Mouse (Mus musculus): ENCODE results near the gene Tssc4. TPM values are rescaled to one million over a fixed set of nuclear protein-coding genes. Genes with fewer than 3 reads are reported as not detected.

Gene Tssc4
- polyA plus RNA-seq, 1 experiment: 38.8 TPM

DNA sequence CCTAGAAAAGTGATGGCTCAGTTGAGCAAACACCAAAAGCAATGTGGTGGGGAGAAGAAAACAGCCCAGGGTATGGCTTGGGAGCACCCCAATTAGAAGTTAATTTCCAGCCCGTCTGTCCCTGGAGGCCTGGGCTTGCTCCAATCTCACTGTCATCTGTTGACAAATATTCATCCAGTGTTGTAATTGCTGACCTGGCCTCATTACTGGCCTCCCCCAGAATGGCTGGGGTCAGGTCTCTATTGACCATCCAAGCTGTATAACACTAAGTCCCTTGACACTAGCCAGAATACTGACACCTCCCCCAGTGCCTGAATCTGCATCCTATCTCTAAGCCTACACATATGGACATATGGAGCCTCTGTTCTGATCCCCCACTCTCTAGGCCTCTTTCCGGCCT, 8.3 kb downstream of the Tssc4 start:
- Histone ChIP-seq H3K4me3 (ENCODE audit: insufficient read depth, low read length) (no peak overlapping the region), H3K4me1 (ENCODE audit: control insufficient read depth, insufficient read depth, low read length) (no peaks in the 10 kb centered on the region), H3K27ac (ENCODE audit: insufficient read depth, low read length) (no peak overlapping the region)
- TF ChIP-seq POLR2A (IDR thresholded peaks at IDR 0.05; ENCODE audit: low read depth, low read length): no peak
- no peak for TF ChIP-seq CTCF (IDR thresholded peaks at IDR 0.05; ENCODE audit: borderline replicate concordance, insufficient read depth, low read length)

DNA sequence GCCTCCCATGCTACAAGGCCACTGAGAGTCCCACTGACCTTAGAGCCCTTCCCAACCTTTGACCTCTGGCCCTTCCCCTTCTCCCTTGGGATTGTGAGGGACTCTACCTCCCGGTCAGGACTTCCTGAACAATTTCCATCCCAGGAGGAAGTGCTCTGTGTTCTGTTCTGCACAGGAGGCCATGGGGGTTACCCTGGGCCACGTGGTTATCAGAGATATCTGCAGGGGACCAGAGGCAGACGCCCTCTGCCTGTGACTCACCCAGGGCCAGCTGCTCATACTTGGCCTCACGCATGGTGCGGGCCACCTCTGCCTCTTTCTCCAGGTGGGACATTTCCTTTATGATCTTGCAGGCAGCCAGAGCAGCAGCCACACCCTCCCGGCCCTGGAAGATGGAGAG, 13.0 kb downstream of the Tssc4 start:
- Histone ChIP-seq H3K4me3 (ENCODE audit: insufficient read depth, low read length) (no peak overlapping the region), H3K27ac (ENCODE audit: insufficient read depth, low read length) (no peak overlapping the region), H3K4me1 (ENCODE audit: control insufficient read depth, insufficient read depth, low read length) (no peaks in the 10 kb centered on the region)
- TF ChIP-seq CTCF (IDR thresholded peaks at IDR 0.05; ENCODE audit: borderline replicate concordance, insufficient read depth, low read length) (no peak), POLR2A (IDR thresholded peaks at IDR 0.05; ENCODE audit: low read depth, low read length) (no peak)

DNA sequence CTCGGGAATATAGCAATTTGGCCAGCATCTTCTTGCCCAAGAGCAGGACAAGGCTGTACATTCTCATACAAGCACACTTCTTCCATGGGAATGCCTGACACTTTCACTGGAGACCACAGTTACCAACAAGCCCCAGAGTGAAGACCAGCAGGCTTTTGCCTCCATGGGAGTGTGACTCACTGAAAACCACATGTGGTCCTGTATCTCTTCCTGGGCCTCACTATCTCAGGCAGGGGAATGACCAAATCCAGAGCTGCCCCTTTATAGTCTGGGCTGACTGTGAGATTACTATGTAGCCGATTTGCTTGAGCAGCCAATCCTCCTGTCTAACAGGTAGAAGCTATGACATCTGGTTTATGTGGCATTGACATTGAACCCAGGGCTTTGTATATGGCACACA, 14.7 kb downstream of the Tssc4 start:
- Histone ChIP-seq H3K4me1 (ENCODE audit: control insufficient read depth, insufficient read depth, low read length) (no peaks in the 10 kb centered on the region), H3K27ac (ENCODE audit: insufficient read depth, low read length) (no peak overlapping the region), H3K4me3 (ENCODE audit: insufficient read depth, low read length) (no peak overlapping the region)
- no peak for TF ChIP-seq CTCF (IDR thresholded peaks at IDR 0.05; ENCODE audit: borderline replicate concordance, insufficient read depth, low read length)

DNA sequence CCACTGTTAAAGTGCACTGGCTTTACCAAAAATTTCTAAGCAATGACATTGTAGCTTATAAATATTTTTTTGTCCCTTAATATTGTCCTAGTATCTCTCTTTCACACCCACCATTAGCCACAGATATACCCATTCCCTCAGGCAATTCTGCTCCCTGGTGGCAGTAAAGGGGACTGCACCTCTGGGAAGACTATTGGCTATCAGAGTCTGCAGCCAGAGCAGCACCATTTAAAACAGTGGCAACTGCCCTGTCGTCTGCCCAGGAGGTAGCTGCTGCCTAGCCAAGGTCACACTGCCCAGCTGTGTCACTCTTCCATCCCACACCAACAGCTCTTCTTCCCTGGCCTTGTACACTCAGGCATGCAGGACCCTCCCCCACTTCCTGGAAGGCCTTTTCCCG, 17.3 kb downstream of the Tssc4 start:
- Histone ChIP-seq H3K27ac (ENCODE audit: insufficient read depth, low read length) (no peak overlapping the region), H3K4me3 (ENCODE audit: insufficient read depth, low read length) (no peak overlapping the region), H3K4me1 (ENCODE audit: control insufficient read depth, insufficient read depth, low read length) (no peaks in the 10 kb centered on the region)
- TF ChIP-seq CTCF (IDR thresholded peaks at IDR 0.05; ENCODE audit: borderline replicate concordance, insufficient read depth, low read length) (peak; percentile 29; the same call in 1 of the 2 replicates), POLR2A (IDR thresholded peaks at IDR 0.05; ENCODE audit: low read depth, low read length) (no peak)

DNA sequence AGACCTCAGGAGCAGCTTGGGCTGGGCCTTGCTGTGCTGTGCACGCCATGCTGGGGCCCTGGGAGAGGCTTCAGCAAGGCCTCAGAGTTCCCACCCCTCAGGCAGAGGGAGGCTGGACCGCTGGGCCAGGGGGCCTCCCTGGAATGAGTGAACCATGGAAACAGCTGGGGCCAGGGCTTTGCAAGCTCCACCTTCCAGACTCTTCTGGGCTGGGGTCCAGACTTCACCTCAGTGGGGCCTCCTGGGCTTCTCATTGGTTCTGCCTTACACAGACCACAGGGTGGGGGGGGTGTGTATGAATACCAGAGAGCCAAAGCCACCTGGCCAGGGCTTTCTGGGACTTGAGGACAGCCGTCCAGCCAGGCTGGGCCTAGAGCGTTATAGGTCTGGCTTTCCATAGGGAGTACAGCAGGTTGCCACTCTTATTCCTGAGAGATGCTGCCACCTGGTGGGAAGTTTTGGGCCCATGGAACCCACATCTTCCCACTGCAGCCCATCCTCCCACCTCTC, 18.1 kb downstream of the Tssc4 start:
- H3K4me1 ChIP-seq (ENCODE audit: control insufficient read depth, insufficient read depth, low read length): no peaks in the 10 kb centered on the region
- H3K4me3 ChIP-seq (ENCODE audit: insufficient read depth, low read length): no peak overlapping the region
- no peak overlapping the region for H3K27ac ChIP-seq (ENCODE audit: insufficient read depth, low read length)
- TF ChIP-seq CTCF (IDR thresholded peaks at IDR 0.05; ENCODE audit: borderline replicate concordance, insufficient read depth, low read length): peak; percentile 40; the same call in 1 of the 2 replicates
- no peak for TF ChIP-seq POLR2A (IDR thresholded peaks at IDR 0.05; ENCODE audit: low read depth, low read length)

DNA sequence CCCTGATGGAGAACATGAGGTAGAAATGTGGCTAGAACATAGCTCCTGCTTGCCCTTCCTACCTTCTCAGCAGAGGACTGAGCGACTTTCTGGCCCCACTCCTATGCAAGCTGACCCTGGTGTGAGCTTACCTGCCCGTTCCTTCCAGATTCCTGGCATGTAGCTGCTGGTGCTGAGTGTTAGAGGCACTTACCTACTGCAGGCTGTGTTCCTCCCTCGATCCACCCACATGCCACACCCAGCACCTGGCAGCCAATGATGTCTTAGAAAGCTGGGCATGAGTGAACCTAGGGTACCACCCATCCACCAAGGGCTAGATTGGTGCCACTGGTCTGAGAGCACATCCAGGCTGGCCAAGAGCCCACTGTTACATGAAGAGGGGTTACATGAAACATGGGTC, 24.8 kb downstream of the Tssc4 start:
- no peak overlapping the region for H3K27ac ChIP-seq (ENCODE audit: insufficient read depth, low read length)
- no peak overlapping the region for H3K4me3 ChIP-seq (ENCODE audit: insufficient read depth, low read length)
- no peak for TF ChIP-seq POLR2A (IDR thresholded peaks at IDR 0.05; ENCODE audit: low read depth, low read length)
- TF ChIP-seq CTCF (IDR thresholded peaks at IDR 0.05; ENCODE audit: borderline replicate concordance, insufficient read depth, low read length): no peak
- no peaks in the 10 kb centered on the region for H3K4me1 ChIP-seq (ENCODE audit: control insufficient read depth, insufficient read depth, low read length)

DNA sequence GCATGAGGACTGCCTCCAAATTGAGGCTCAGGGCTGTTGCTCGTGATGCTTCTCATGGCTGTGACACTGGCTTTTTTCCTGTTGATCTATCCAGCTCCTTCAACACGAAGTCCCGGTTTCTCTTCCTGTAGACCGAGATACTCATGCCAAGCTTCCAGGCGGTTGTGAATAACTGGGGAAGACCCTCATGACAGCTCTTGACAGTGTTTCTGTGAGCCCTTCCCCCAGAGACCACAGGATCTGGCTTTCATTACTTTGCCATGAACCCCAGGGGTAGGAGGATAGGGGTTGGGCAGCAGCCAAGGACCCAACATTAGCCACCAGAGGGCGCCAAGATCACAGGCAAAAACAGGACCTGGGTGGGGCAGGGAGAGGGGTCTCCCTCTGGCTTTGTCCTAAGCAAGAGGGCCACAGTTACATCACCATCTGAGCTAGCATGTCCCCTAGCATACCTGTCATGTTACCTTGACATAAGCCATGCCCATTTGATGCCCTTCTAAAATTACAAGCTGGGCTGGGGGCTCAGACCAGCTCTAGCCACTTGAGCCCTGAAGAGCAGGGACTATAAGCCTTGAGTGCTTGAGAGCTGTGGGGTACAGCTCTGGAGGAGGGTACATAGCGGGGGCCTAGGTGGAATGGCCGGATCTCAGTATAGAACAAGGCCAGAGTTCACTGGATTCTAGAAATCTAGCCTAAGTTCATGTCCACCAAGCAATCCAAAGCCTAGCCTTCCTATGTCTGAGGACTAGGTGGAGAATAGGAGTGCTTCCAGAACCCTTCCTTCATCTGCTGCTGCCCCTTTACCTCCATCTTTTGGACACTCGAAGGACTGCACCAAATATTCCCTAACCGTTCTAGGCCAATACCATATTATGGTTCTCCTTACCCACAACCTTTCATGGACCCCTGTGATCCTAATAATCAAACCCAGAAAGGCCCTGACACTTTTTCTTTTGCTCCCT, 25.8 kb downstream of the Tssc4 start, which contains the start of gene Trpm5:
TSS of gene Trpm5 (minus strand) at position 51 of the 962 bp plus-strand sequence.
- H3K4me3 ChIP-seq (ENCODE audit: insufficient read depth, low read length): no peak within 1 kb of the TSS
- no peak for TF ChIP-seq POLR2A (IDR thresholded peaks at IDR 0.05; ENCODE audit: low read depth, low read length)
- peak; percentile 60 for TF ChIP-seq CTCF (IDR thresholded peaks at IDR 0.05; ENCODE audit: borderline replicate concordance, insufficient read depth, low read length)
- no peaks in the 10 kb centered on the region for H3K4me1 ChIP-seq (ENCODE audit: control insufficient read depth, insufficient read depth, low read length)
- H3K27ac ChIP-seq (ENCODE audit: insufficient read depth, low read length): no peak within 1 kb of the TSS

DNA sequence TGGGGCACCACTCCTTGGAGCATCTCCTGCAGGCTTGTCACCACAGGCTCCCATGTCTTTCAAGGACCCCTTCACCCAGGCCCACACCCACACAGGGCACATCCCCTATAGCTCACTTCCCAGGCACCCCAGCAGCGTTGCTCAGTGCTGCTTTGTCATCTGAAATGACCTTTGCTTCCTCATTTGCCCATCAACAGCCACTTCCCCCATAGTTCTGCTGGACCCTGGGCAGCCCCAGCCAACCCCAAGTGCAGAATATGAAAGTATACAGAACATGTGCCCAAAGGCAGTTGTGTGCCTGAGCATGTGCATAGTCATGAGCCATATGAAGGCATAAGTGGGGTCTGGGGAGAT, 26.5 kb downstream of the Tssc4 start:
- no peak overlapping the region for H3K27ac ChIP-seq (ENCODE audit: insufficient read depth, low read length)
- no peaks in the 10 kb centered on the region for H3K4me1 ChIP-seq (ENCODE audit: control insufficient read depth, insufficient read depth, low read length)
- no peak overlapping the region for H3K4me3 ChIP-seq (ENCODE audit: insufficient read depth, low read length)
- no peak for TF ChIP-seq CTCF (IDR thresholded peaks at IDR 0.05; ENCODE audit: borderline replicate concordance, insufficient read depth, low read length)
- TF ChIP-seq POLR2A (IDR thresholded peaks at IDR 0.05; ENCODE audit: low read depth, low read length): no peak

DNA sequence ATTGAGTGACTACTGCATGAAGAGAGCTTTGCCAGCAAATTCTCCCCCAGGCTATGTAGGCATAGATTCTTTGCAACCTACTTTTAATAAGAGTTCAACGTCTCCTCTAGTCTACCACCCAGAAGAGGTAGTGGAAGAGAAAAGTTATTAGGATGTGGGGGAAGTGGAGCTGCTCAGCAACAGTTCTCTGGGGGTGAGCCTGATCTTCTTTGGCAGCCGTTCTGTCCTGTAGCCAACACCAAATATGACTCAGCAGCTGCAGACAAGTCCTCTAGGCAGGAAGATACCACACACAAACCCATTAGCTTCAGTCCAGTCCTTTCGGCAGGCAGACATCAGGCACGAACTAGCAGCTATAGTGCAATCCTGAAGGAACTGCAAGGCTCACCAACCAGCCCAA, 31.7 kb downstream of the Tssc4 start:
- no peak overlapping the region for H3K4me3 ChIP-seq (ENCODE audit: insufficient read depth, low read length)
- H3K4me1 ChIP-seq (ENCODE audit: control insufficient read depth, insufficient read depth, low read length): peaks cover 3% of the 10 kb centered on the region; the same call in 1 of the 2 replicates
- TF ChIP-seq CTCF (IDR thresholded peaks at IDR 0.05; ENCODE audit: borderline replicate concordance, insufficient read depth, low read length) (no peak), POLR2A (IDR thresholded peaks at IDR 0.05; ENCODE audit: low read depth, low read length) (no peak)
- H3K27ac ChIP-seq (ENCODE audit: insufficient read depth, low read length): no peak overlapping the region

DNA sequence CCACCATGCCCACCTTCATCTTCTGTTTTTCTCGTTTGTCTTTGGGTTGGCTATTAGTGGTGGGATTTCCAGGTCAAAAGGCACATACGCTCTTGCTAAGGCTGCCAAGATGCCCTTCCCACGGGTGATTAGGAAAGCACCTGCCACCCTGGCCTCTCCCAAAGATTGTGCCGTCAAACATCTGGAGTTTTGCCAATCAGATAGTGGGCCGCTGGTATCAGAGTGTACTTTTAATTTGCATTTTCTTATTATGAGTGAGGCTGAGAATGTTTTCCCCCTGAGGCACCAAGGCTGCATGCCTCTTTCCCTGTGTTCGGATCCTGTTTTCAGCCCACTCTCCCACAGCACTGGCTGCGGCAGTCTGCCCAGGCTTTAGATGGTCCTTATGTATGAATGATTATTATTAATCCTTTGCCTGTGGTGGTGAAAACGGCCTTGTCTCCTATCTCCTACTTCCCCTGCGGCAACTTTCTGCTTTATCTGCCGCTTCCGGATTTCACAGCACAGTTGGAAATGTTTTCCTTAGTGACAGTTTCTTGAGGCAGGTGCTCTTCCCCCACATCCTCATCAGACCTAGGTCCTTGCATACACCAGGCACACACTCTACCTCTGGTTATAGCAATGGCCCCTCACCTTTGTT, 36.3 kb downstream of the Tssc4 start:
- peaks cover 3% of the 10 kb centered on the region; the same call in 1 of the 2 replicates for H3K4me1 ChIP-seq (ENCODE audit: control insufficient read depth, insufficient read depth, low read length)
- no peak overlapping the region for H3K4me3 ChIP-seq (ENCODE audit: insufficient read depth, low read length)
- no peak overlapping the region for H3K27ac ChIP-seq (ENCODE audit: insufficient read depth, low read length)
- no peak for TF ChIP-seq POLR2A (IDR thresholded peaks at IDR 0.05; ENCODE audit: low read depth, low read length)
